ENCODE assay signal across 8 mouse cellular contexts in the genomic region with DNA sequence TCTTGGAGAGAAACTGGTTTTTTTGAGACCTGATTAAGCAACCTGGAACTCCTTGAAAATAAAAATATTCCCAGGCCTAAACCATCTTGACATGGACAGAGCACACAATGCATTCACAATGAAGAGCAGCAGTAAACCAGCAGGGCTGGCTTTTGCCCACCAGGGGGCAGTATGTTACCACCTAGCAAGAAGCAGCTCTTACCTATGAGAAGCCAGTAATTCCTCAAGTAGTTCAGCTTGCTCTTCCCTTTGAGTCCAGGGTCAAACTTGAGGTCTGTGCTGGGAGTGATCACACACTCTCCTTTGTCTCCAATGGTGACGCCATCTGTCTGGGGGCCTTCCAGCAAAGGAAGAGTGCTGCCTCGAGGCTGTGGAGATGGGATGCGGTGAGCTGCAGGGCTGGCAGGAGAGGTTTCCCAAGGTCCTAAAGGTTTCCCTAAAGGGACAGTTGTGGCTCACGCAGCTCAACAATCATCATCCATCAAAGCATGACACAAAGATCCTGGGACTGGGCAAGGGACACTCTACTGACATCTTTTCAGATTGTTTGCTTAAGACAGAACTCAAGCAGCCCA. TPM values are rescaled to one million over a fixed set of nuclear protein-coding genes. Genes with fewer than 3 reads are reported as not detected.
DNase-seq lines count a peak whose midpoint lies in the region; ATAC-seq lines count a peak whose summit lies in the region.

No protein-coding gene starts in this region.

- H3K9ac ChIP-seq in kidney, embryonic 14.5 days (ENCODE audit: low read depth, low read length), result no peak overlapping the region
- H3K9ac ChIP-seq in limb, embryonic 13.5 days, result no peak overlapping the region

- no peaks in the 10 kb centered on the region for H3K4me1 ChIP-seq in kidney, embryonic 14.5 days (ENCODE audit: control insufficient read depth, insufficient read depth, low read length)
- H3K4me1 ChIP-seq in limb, embryonic 13.5 days, result no peaks in the 10 kb centered on the region

- no peak overlapping the region for H3K27ac ChIP-seq in kidney, embryonic 14.5 days (ENCODE audit: low read depth, low read length)
- H3K27ac ChIP-seq in limb, embryonic 13.5 days, result no peak overlapping the region

- H3K9me3 ChIP-seq in kidney, embryonic 14.5 days (ENCODE audit: control insufficient read depth, low read length), result no peaks in the 10 kb centered on the region
- no peaks in the 10 kb centered on the region for H3K9me3 ChIP-seq in limb, embryonic 13.5 days

- DNase-seq in 3134 (ENCODE audit: extremely low read depth, insufficient read length, low spot score), result peak; percentile 55
- DNase-seq in adrenal gland, postnatal 10 days, result peak; percentile 89
- peak; percentile 83 for DNase-seq in embryo, embryonic 9.5 days (ENCODE audit: extremely low spot score)
- peak; percentile 42 to 75 for DNase-seq in monocyte, adult 2 months (ENCODE audit: low read depth in 1 of 2, low spot score in 2 of 2)
- DNase-seq in spleen, postnatal 36 days (ENCODE audit: low spot score in 2 of 2), result peak; percentile 76 to 79

- ATAC-seq in granulocyte monocyte progenitor cell, adult 5-6 weeks (replicated peaks; ENCODE audit: poor library complexity, severe bottlenecking), result peak; percentile 65
- peak; percentile 76 for ATAC-seq in kidney, embryonic 14.5 days (ENCODE audit: low FRiP score, low TSS enrichment)
- ATAC-seq in limb, embryonic 13.5 days (ENCODE audit: low FRiP score, low read depth), result peak; percentile 67; the same call in 1 of the 2 replicates

- 40% methylated on average over 4 of the region's 4 CpGs for WGBS in kidney, embryonic 14.5 days
- 38% methylated on average over 4 of the region's 4 CpGs for WGBS in limb, embryonic 13.5 days

- peaks cover 9% of the 10 kb centered on the region; the same call in 1 of the 2 replicates for H3K36me3 ChIP-seq in kidney, embryonic 14.5 days (ENCODE audit: control insufficient read depth, insufficient read depth, low read length)
- H3K36me3 ChIP-seq in limb, embryonic 13.5 days, result peaks cover 27% of the 10 kb centered on the region

- no peak overlapping the region for H3K4me3 ChIP-seq in kidney, embryonic 14.5 days (ENCODE audit: low read length)
- no peak overlapping the region for H3K4me3 ChIP-seq in limb, embryonic 13.5 days

- H3K27me3 ChIP-seq in kidney, embryonic 14.5 days (ENCODE audit: control insufficient read depth, insufficient read depth, low read length), result no peaks in the 10 kb centered on the region
- H3K27me3 ChIP-seq in limb, embryonic 13.5 days, result no peaks in the 10 kb centered on the region

- H3K4me2 ChIP-seq in kidney, embryonic 14.5 days (replicated peaks; ENCODE audit: low read depth, low read length), result no peak overlapping the region
- no peak overlapping the region for H3K4me2 ChIP-seq in limb, embryonic 13.5 days (replicated peaks)

RNA-seq across cellular contexts. Expression of a gene that starts 30.8 kb away (rescaled TPM):
- 10 to 100 TPM; 28.0 to 31.9 TPM for total RNA-seq in adrenal gland, postnatal 10 days (2021)
- total RNA-seq in granulocyte monocyte progenitor cell, adult 5-6 weeks (2014; fragmentation: Nextera tagmentation), result 58.3 and 65.0 TPM in 2 replicates
- 79.6 and 108 TPM in 2 replicates for total RNA-seq in granulocyte monocyte progenitor cell, adult 5-6 weeks (2017)
- 65.4 and 76.2 TPM in 2 replicates for polyA plus RNA-seq in kidney, embryonic 14.5 days (2014; fragmentation: Nextera tagmentation; extraction: Ambion mirVana)
- 28.7 and 30.1 TPM in 2 replicates for polyA plus RNA-seq in limb, embryonic 13.5 days (2015; fragmentation: Nextera tagmentation; extraction: Ambion mirVana)

RNA-seq across cellular contexts. Expression of a gene that starts 53.4 kb away (rescaled TPM):
- total RNA-seq in adrenal gland, postnatal 10 days (2021), result 1 to 10 TPM in 1 of 2 experiments, not detected in 1; 1.2 TPM
- not detected in 2 replicates for total RNA-seq in granulocyte monocyte progenitor cell, adult 5-6 weeks (2014; fragmentation: Nextera tagmentation)
- not detected in 2 replicates for total RNA-seq in granulocyte monocyte progenitor cell, adult 5-6 weeks (2017)
- polyA plus RNA-seq in kidney, embryonic 14.5 days (2014; fragmentation: Nextera tagmentation; extraction: Ambion mirVana), result 0.46 and 0.49 TPM in 2 replicates
- polyA plus RNA-seq in limb, embryonic 13.5 days (2015; fragmentation: Nextera tagmentation; extraction: Ambion mirVana), result 0.25 TPM in 1 of 2 replicates, not detected in the other
